Mouse (Mus musculus): ENCODE data around the gene Sapcd1.
A peak's percentile ranks its signal among the peaks of the same experiment; 100 is the strongest.
"Not testable (repeated sequence)": the region's sequence is repeated elsewhere in the genome, so short reads cannot be mapped to it uniquely, and the experiment has no call there.

Sapcd1 gene

DNA sequence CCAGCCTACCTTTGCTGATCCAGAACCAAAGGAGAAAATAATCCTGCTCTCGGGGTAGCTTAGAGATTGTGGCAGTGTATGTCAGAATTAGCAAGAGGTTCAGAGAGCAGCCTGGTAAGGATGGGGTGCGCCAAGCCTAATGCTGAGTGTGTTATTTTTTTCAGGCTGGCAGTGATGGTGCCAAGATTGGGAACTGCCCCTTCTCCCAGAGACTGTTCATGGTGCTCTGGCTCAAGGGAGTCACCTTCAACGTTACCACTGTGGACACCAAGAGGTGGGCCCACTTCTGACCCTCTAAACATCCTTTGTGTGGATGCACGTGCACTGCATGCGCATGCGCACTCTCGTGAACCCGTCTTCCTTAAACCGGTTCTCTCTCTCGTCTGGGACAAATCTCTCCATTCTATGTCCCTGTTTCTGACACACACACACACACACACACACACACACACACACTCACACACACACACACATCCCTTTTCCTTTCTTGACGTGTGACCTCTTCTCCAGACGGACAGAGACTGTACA lies 24.5 kb upstream of the Sapcd1 start:
- DNase-seq, result no peak

- DNase-seq, result peak; percentile 89 to 90
Measured at GRCm38 (mm10) chr17:35051156-35052086, 23.6 kb upstream of the Sapcd1 start.

- peak; percentile 66 to 75 for DNase-seq
Measured at GRCm38 (mm10) chr17:35050126-35050750, 22.4 kb upstream of the Sapcd1 start.

GRCm38 (mm10) chr17:35049561-35050016 lies 21.8 kb upstream of the Sapcd1 start, which contains the start of gene Clic1:
Clic1 (plus strand) TSS chr17:35049966.
- peak; percentile 71 to 78 for DNase-seq

DNA sequence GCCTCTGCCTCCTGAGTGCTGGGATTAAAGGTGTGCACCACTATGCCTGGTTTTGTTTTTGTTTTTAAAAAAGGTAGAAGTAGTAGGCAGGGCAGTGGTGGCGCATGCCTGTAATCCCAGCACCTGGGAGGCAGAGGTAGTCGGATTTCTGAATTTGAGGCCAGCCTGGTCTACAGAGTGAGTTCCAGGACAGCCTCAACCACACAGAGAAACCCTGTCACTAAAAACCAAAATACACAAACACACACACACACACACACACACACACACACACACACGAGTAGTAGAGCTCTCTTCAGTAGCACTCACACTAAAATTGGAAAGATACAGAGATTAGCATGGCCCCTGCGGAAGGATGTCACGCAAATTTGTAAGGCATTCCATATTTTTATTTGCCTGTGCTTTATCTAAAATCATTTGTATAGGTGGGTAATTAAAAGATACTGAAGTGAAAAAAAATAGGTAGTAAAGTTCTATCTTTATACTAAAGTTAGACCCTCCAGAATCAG lies 21.2 kb upstream of the Sapcd1 start:
- no peak for DNase-seq

- peak; percentile 25 to 41 for DNase-seq
Measured at GRCm38 (mm10) chr17:35048149-35048931, 20.5 kb upstream of the Sapcd1 start.

- no peak for DNase-seq
Measured at GRCm38 (mm10) chr17:35047688-35048087, 19.9 kb upstream of the Sapcd1 start.

DNA sequence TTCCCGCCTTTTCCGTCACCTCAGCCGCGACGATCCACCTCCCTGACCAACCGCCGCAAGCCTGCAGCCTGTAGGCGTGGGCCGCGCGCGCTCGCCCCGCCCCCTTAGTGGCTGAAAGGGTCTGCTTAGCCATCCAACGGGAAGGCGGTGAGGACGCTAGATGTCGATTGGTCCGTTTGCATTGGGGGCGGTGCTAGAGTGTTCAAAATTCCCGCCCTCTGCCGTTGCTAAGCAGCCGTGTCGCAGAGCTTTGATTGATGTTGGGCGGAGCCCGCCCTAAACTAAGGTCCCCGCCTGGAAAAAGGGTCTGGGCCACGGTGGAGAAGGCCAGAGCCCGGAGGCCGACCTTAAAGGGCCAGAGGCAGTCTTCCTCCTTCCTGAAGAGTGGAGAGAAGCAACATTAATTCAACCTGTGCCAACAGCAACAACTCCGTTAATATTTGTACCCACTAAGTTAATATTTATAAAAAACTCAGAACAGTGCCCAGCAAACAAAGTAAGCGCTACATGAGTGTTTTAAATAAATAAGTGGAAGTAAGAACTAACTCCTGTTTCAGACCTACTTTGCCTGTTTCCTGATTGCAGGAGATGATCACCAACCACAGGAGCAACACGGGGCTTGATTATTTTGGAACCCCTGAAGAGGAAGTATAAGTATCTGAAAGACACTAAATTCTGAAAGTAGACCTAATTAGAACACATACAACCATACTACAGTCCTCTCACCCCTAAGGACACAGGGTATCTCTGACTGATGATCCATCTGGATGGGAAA lies 19.1 kb upstream of the Sapcd1 start, which contains the start of gene Msh5:
Msh5 (minus strand) TSS at position 65 of the 775 bp plus-strand sequence.
- peak; percentile 99 for DNase-seq

GRCm38 (mm10) chr17:35045807-35046680 lies 18.2 kb upstream of the Sapcd1 start:
- DNase-seq, result no peak

DNA sequence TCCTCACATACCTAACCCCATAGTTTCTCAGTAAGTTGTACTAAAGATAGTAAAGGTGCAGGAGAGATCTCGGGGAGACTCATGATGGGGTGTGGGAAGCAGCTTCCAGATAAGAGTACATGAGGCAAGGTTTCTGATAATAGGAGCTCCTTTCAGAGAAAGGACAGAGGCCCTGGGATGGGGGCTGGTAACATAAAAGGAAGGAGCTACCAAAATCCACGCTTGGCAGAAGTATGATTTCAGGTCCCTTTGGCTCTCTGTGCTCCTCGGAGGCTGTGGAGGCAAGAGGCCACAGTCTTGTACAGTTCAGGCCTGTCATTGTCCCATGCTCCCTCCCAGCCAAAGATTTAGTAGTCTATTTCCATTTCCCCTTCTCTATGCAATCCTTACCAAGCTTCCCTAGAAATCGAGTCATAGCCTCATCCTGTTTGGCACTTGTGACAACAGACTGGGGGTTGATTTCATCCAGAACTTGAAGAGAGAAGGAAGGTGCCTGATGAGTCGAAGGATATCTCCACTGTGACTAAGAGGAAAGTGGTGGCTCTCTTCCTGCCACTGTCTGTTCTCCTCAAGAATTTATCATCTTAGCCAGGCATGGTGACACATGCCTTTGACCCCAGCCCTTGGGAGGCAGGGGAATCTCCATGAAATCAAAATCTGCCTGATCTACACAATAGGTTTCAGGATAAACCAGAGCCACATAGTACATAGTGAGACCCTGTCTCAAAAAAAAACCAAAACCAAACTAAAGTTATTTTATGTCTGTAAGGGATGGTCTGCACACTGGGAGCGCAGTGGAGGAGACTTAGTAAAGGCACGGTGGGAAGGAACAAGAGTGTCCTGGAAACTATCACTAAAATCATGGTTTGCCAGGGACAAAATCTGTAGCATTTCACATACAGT lies 17.3 kb upstream of the Sapcd1 start:
- DNase-seq, result no peak

DNA sequence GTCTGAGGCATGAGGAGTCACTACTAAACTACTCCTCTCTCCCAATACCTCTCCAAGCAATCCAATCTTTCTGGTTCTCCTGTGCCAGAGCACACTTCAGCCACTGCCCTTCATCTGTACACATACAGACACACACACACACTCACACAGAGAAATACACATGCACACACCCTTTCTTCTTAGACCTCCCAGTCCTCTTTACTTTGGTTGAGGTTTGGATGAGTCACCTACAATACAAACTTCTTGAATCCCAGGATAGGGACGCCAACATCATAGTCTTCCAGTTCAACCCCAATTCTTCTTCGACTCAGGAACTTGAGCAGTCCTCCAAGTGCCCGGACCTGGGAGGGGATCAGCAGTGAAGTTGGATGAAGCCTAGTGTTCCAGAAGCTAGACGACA lies 16.0 kb upstream of the Sapcd1 start:
- DNase-seq, result no peak

GRCm38 (mm10) chr17:35039121-35039873 lies 11.5 kb upstream of the Sapcd1 start:
- no peak for DNase-seq

GRCm38 (mm10) chr17:35034896-35035295 lies 7.1 kb upstream of the Sapcd1 start:
- DNase-seq, result no peak

DNA sequence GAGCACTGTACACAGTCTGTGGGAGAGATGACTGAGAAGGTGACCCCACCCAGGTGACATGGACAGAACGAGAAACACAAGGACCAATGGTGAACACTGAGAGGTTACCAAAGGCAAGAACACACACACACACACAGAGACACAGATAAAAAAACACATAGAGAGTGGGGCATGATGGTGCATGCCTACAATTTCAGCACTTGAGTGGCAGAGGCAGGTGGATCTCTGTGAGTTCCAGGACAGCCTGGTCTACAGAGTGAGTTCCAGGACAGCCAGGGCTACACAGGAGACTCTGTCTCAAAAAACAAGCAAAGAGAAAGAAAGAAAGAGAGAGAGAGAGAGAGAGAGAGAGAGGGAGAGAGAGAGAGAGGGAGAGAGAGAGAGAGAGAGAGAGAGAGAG lies 5.9 kb upstream of the Sapcd1 start:
- DNase-seq, result not testable (repeated sequence)

DNA sequence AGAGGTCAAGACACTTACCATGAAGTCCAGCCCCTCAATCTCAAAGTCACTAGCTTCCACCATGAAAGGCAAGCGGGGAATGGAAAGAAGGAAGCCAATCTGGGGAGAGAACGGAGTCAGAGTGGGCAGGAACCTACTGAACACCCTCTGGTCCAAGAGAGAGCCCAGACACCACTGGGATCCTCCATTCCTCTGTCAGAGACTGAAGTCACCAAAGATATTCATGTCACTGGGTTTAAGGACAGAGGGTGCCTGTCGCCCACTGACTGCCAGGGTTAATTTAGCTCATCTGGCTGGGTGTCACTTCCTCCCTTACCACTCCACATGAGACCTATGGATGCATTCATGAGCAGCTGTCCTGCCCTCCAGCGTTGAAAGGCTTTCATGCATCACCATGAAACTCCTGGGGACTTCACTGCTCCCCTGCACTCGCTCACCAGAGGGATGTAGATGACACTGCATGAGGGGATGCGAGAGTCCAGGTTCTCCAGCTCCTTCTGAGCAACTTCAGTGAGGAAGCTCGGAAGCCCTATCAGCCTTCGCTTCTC lies 4.6 kb upstream of the Sapcd1 start:
- DNase-seq, result no peak

DNA sequence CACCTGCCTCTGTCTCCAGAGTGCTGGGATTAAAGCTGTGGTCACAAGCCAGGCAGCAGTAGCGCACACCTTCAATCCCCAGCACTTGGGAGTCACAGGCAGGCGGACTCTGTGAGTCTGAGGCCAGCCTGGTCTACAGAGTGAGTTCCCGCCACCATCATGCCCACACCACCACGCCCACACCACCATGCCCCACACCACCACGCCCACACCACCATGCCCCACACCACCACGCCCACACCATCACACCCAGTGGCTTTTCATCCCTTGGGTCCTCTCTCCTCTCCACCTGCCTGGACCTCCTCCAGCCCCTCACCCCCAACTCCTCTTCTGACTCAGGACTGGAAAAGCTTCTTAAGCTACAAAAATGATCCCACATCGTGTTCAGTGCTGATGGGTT lies 4.1 kb upstream of the Sapcd1 start:
- DNase-seq, result no peak

GRCm38 (mm10) chr17:35031272-35031671 lies 3.5 kb upstream of the Sapcd1 start:
- peak; percentile 43 to 50 for DNase-seq
